Mouse (Mus musculus) midbrain, postnatal 0 days (tissue): ENCODE data around the gene Riok1. TPM values are rescaled to one million over a fixed set of nuclear protein-coding genes. Genes with fewer than 3 reads are reported as not detected.

Experiments used
- ATAC-seq: fragments of 200-750 bp; cut with Nextera tagmentation; 2 replicates; pipeline ENCODE4 v1.8.0; 2017; ENCODE audit warnings: moderate number of reproducible peaks, mild to moderate bottlenecking, moderate TSS enrichment, moderate library complexity; ENCODE audit not compliant: low FRiP score
- DNase-seq: peaks from one replicate; pipeline ENCODE4 v3.0.0-alpha.2; 2015; ENCODE audit warnings: low spot score
- H3K27ac ChIP-seq: fragments of 300-500 bp; sonication (generic); 2 replicates; pipeline ENCODE4 v1.5.1; 2014; ENCODE audit warnings: low read depth, mild to moderate bottlenecking, low read length, mixed read lengths
- H3K27me3 ChIP-seq: fragments of 300-500 bp; sonication (generic); 2 replicates; pipeline ENCODE4 v1.6.1; 2014; ENCODE audit warnings: low read length, control low read depth, mixed read lengths; ENCODE audit not compliant: insufficient read depth
- H3K36me3 ChIP-seq: fragments of 300-500 bp; sonication (generic); 2 replicates; pipeline ENCODE4 v1.6.1; 2014; ENCODE audit warnings: low read length, control low read depth, mixed read lengths; ENCODE audit not compliant: insufficient read depth
- H3K4me1 ChIP-seq: fragments of 300-500 bp; sonication (generic); 2 replicates; pipeline ENCODE4 v1.6.1; 2014; ENCODE audit warnings: mild to moderate bottlenecking, control low read depth, antibody characterized with exemption, low read length, mixed read lengths; ENCODE audit not compliant: insufficient read depth
- H3K4me2 ChIP-seq: fragments of 300-500 bp; sonication (generic); 2 replicates; pipeline ENCODE4 v1.6.1; 2014; ENCODE audit warnings: low read depth, mild to moderate bottlenecking, low read length, mixed read lengths; ENCODE audit not compliant: poor library complexity, severe bottlenecking
- H3K4me3 ChIP-seq: fragments of 300-500 bp; sonication (generic); 2 replicates; pipeline ENCODE4 v1.5.1; 2014; ENCODE audit warnings: low read depth, mild to moderate bottlenecking, low read length, moderate library complexity
- H3K9ac ChIP-seq: fragments of 300-500 bp; sonication (generic); replicated peaks from 2 replicates; pipeline ENCODE4 v1.6.1; 2014; ENCODE audit warnings: mild to moderate bottlenecking, low read length, moderate library complexity, mixed read lengths; ENCODE audit not compliant: poor library complexity, severe bottlenecking
- H3K9me3 ChIP-seq: fragments of 300-500 bp; sonication (generic); 2 replicates; pipeline ENCODE4 v1.6.1; 2016; ENCODE audit warnings: low read length, control low read depth
- CTCF ChIP-seq: IDR thresholded peaks from 2 replicates; pipeline ENCODE4 v1.5.1; 2016; ENCODE audit warnings: antibody characterized with exemption, mild to moderate bottlenecking
- WGBS: fragments of 180-500 bp; shearing (Covaris S2); extraction: QIAGEN DNeasy Blood & Tissue Kit; methylation state at CpG from one replicate; pipeline ENCODE4 v1.1.7; 2014; 5-methylcytosine and 5-hydroxymethylcytosine counted together
- microRNA-seq: library from miRNA; unstranded; fragments of <30 nt; microRNA quantifications from one replicate; pipeline ENCODE4, GENCODE M21; 2016; ENCODE audit warnings: borderline number of aligned reads
- polyA plus RNA-seq: library from polyadenylated mRNA; unstranded; fragments of >200 nt; fragmentation: Nextera tagmentation; extraction: Ambion mirVana; gene quantifications from 2 replicates; pipeline ENCODE4 v1.2.1, GENCODE M21; 2015
- total RNA-seq: library from RNA; depleted of rRNA; stranded (reverse); fragments of >200 nt; gene quantifications from 2 replicates; pipeline ENCODE4 v1.2.3, GENCODE M21; 2014; rRNA removed

Riok1 gene
- total and polyA plus RNA-seq, 2 experiments from 2014 or later, result 24.5 to 44.3 TPM

DNA sequence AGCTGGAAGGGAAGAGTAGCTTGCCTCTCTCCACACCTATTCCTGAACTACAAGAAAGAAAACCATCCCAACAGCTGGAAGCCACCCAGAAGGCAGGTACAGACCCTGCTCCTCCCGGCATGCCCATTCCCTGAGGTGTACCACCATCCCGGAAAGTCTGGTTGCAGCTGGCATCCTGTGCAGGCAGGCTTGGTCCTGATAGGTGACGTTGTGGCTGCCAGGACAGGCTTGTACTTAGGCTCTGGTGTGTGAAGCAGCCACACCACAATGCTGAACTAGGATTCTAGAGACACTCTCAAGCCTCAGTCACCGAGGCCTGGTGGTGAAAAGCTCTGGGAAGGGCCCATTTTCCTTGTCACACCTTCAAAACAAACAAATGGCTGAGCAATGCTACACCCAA lies 59.4 kb downstream of the Riok1 start:
- no peak for DNase-seq
- Histone ChIP-seq H3K27ac (no peak overlapping the region), H3K4me1 (no peaks in the 10 kb centered on the region), H3K4me2 (no peak overlapping the region), H3K9ac (no peak overlapping the region), H3K27me3 (no peaks in the 10 kb centered on the region), H3K9me3 (no peaks in the 10 kb centered on the region), H3K4me3 (no peak overlapping the region), H3K36me3 (no peaks in the 10 kb centered on the region)
- WGBS, result 77% methylated on average over 4 of the region's 4 CpGs
- no peak for TF ChIP-seq CTCF
- ATAC-seq, result no peak

DNA sequence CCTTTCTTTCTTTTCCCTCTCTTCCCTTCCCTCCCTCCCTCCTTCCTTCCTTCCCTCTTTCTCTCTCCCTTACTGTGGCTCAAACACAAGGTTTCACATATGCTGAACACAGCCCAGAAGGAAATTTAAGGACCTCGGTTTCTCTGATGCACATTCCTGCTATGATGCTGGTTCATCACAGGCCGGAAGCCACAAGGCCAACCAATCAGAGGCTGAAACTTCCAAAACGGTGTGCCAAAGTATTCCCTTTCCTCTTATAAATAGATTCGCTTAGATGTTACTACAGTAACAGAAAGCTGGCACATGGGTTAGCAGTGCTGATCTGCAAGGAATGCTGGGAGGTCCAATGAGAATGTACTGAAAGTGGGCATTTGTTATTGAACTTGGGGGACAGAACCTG lies 66.6 kb downstream of the Riok1 start:
- DNase-seq, result no peak
- WGBS, result 82% methylated on average over 4 of the region's 4 CpGs

DNA sequence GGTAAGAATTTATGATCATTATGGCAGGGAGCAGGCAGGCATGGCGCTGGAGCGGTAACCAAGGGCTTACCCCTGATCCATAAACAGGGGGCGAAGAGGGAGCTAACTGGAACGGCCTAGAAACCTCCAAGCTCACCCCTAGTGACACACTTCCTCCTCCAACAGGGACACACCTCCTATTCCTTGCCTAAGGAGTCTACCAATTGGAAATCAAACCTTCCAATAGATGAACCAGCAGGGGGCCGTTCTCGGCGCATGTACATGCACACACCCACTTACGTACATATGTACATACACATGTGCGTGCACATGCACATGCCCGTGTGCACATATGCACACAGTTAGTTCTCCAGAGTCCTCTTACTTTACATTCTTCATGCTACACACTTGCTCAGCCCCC lies 67.7 kb downstream of the Riok1 start:
- no peaks in the 10 kb centered on the region for H3K27me3 ChIP-seq
- no peak overlapping the region for H3K4me2 ChIP-seq
- TF ChIP-seq CTCF, result no peak
- no peaks in the 10 kb centered on the region for H3K4me1 ChIP-seq
- ATAC-seq, result no peak
- 91% methylated on average over 10 of the region's 10 CpGs for WGBS
- DNase-seq, result no peak
- no peak overlapping the region for H3K4me3 ChIP-seq
- no peaks in the 10 kb centered on the region for H3K9me3 ChIP-seq
- no peak overlapping the region for H3K9ac ChIP-seq
- H3K36me3 ChIP-seq, result no peaks in the 10 kb centered on the region
- no peak overlapping the region for H3K27ac ChIP-seq

More for the DNA sequence above, 66.6 kb downstream of the Riok1 start:
- H3K4me3 ChIP-seq, result no peak overlapping the region
- H3K4me1 ChIP-seq, result no peaks in the 10 kb centered on the region
- no peak overlapping the region for H3K4me2 ChIP-seq
- no peaks in the 10 kb centered on the region for H3K27me3 ChIP-seq
- no peak for ATAC-seq
- TF ChIP-seq CTCF, result no peak
- no peaks in the 10 kb centered on the region for H3K36me3 ChIP-seq
- no peak overlapping the region for H3K9ac ChIP-seq
- no peak overlapping the region for H3K27ac ChIP-seq
- H3K9me3 ChIP-seq, result no peaks in the 10 kb centered on the region

DNA sequence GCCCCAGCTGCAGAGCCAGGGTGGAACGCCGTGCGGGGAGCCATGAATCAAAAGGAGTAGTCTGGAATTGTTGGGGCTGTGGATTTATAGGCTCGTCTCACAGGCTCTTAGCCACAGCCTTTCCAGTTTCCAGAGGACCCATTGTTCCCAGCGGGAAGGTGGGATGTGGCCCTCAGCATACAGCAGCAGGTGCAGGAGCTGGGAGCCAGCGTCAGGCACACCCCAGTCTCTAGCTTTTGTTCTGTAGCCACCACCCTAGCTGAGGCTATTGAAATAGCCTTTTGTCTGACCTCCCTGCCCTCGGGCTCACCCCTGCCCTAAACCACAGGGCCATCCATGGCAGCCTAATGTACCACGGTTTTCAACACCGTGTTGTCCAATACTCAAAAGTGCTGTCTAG lies 72.3 kb downstream of the Riok1 start:
- no peaks in the 10 kb centered on the region for H3K27me3 ChIP-seq
- 71% methylated on average over 9 of the region's 9 CpGs for WGBS
- H3K4me2 ChIP-seq, result no peak overlapping the region
- no peak overlapping the region for H3K9ac ChIP-seq
- no peak overlapping the region for H3K27ac ChIP-seq
- no peak overlapping the region for H3K4me3 ChIP-seq
- no peaks in the 10 kb centered on the region for H3K9me3 ChIP-seq
- no peak for TF ChIP-seq CTCF
- H3K4me1 ChIP-seq, result no peaks in the 10 kb centered on the region
- ATAC-seq, result no peak
- no peak for DNase-seq
- H3K36me3 ChIP-seq, result no peaks in the 10 kb centered on the region

Small RNA genes lying within 50 kb of the gene (microRNA-seq; reads per million reads assigned to microRNA genes)
- gene Gm27387, result not detected

Other genes with a start within 250 kb of the Riok1 start
- 32.5 and 36.7 TPM in 2 replicates for gene Ssr1, start 42.8 kb upstream of the Riok1 start, total RNA-seq
- gene Ssr1, start 42.8 kb upstream of the Riok1 start, polyA plus RNA-seq, result 66.9 and 71.0 TPM in 2 replicates
- gene Cage1, start 74 bp downstream of the Riok1 start, total RNA-seq, result 1.6 and 3.4 TPM in 2 replicates
- 3.8 and 4.4 TPM in 2 replicates for gene Cage1, start 74 bp downstream of the Riok1 start, polyA plus RNA-seq
- gene Dsp, start 114.3 kb downstream of the Riok1 start, total RNA-seq, result 1.1 and 2.7 TPM in 2 replicates
- 0.07 and 0.11 TPM in 2 replicates for gene Dsp, start 114.3 kb downstream of the Riok1 start, polyA plus RNA-seq
- 9.6 and 10.5 TPM in 2 replicates for gene Snrnp48, start 167.9 kb downstream of the Riok1 start, total RNA-seq
- 17.8 and 21.2 TPM in 2 replicates for gene Snrnp48, start 167.9 kb downstream of the Riok1 start, polyA plus RNA-seq